Mouse (Mus musculus): ENCODE data around the gene Add2. TPM values are rescaled to one million over a fixed set of nuclear protein-coding genes. Genes with fewer than 3 reads are reported as not detected.

Add2 gene
- polyA plus RNA-seq, 1 experiment from 2014 or later, result 7.4 TPM

DNA sequence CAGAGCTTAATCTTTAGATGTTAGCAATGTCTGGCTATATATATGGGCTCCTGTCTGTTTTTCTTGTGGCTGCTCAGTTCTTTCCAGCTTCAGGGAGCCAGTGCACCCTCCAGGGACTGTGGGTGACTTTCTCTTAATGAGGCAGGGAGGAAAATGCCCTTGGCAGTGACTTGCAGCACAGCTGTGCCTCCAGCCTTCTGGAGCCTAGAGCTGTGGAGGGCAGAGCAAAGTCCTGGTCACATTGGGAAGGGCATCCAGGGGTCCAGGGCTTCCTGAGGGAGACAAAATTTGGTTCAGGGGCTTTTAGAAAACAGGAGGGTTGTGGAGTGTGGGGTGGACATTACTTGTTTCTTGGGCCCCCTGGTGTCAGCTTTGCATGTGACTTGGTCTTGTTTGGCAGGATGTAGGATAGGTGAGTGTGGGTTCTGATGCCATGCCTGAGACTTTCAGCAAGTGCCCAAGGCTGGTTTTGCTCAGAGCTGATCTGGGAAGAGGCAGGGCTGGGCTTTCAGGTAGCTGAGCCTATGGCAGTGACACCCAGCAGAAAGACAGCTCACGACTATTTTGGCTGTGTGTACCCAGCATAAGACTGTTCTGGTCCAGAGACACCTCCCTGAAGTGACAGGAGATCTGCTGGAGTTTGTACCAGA lies 50.0 kb downstream of the Add2 start:
- Histone ChIP-seq H3K9ac (ENCODE audit: low read length) (no peak overlapping the region), H3K4me3 (ENCODE audit: low read depth, low read length) (no peak overlapping the region), H3K27ac (ENCODE audit: low read depth) (no peak overlapping the region), H3K4me1 (replicated peaks; ENCODE audit: control insufficient read depth, insufficient read depth, low read length) (no peaks in the 10 kb centered on the region), H3K4me2 (ENCODE audit: low read length) (no peak overlapping the region), H3K36me3 (ENCODE audit: control insufficient read depth, insufficient read depth, low read length) (no peaks in the 10 kb centered on the region), H3K27me3 (replicated peaks; ENCODE audit: control insufficient read depth, insufficient read depth, low read length) (no peaks in the 10 kb centered on the region), H3K9me3 (ENCODE audit: control insufficient read depth, low read length) (no peaks in the 10 kb centered on the region)
- no peak for ATAC-seq (replicated peaks; ENCODE audit: low FRiP score, low TSS enrichment, low read depth)
- 83% methylated on average over 1 of the region's 1 CpGs for WGBS
- no peak for DNase-seq (ENCODE audit: low spot score)

DNA sequence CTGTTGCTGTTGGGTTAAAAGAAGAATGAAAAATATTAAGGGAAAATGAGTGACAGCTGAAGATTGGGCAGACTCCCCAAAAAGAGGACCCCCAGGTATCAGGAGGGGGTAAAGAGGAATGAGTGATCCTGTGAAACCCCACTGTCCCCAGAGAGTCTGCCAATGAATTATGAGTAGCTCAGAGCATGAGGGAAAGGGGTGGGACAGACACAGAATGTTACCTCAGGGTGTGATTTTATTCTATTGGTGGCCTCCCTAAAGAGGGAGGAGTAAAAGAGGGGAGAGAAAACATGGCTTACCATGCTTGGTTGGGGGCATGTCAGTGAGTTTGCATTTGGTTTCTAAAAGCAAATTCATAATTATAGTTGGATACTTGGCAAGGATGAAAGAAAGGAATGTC lies 50.8 kb downstream of the Add2 start:
- H3K4me3 ChIP-seq (ENCODE audit: low read depth, low read length), result no peak overlapping the region
- H3K27me3 ChIP-seq (replicated peaks; ENCODE audit: control insufficient read depth, insufficient read depth, low read length), result no peaks in the 10 kb centered on the region
- H3K27ac ChIP-seq (ENCODE audit: low read depth), result no peak overlapping the region
- H3K4me2 ChIP-seq (ENCODE audit: low read length), result no peak overlapping the region
- ATAC-seq (replicated peaks; ENCODE audit: low FRiP score, low TSS enrichment, low read depth) (no peak), DNase-seq (ENCODE audit: low spot score) (no peak)
- no peaks in the 10 kb centered on the region for H3K9me3 ChIP-seq (ENCODE audit: control insufficient read depth, low read length)
- H3K4me1 ChIP-seq (replicated peaks; ENCODE audit: control insufficient read depth, insufficient read depth, low read length), result no peaks in the 10 kb centered on the region
- H3K9ac ChIP-seq (ENCODE audit: low read length), result no peak overlapping the region
- no peaks in the 10 kb centered on the region for H3K36me3 ChIP-seq (ENCODE audit: control insufficient read depth, insufficient read depth, low read length)

DNA sequence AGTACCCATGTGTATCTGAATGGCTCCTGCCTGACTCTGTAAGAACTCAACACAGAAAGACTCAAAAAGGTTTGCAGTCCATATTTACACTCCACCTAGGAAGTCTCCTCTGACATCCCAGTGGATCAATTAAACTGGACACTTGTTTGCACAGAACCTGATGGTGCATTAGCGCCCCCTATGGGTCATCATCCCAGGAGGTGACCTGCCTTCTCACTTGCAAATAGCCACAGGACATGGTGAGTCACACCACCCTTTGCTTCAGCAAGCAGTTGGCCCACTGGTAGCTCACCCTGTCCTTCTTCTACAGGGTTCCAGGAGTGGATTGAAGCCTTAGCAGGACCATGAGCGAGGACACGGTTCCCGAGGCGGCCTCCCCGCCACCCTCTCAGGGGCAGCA lies 57.0 kb downstream of the Add2 start:
- H3K27me3 ChIP-seq (replicated peaks; ENCODE audit: control insufficient read depth, insufficient read depth, low read length), result no peaks in the 10 kb centered on the region

DNA sequence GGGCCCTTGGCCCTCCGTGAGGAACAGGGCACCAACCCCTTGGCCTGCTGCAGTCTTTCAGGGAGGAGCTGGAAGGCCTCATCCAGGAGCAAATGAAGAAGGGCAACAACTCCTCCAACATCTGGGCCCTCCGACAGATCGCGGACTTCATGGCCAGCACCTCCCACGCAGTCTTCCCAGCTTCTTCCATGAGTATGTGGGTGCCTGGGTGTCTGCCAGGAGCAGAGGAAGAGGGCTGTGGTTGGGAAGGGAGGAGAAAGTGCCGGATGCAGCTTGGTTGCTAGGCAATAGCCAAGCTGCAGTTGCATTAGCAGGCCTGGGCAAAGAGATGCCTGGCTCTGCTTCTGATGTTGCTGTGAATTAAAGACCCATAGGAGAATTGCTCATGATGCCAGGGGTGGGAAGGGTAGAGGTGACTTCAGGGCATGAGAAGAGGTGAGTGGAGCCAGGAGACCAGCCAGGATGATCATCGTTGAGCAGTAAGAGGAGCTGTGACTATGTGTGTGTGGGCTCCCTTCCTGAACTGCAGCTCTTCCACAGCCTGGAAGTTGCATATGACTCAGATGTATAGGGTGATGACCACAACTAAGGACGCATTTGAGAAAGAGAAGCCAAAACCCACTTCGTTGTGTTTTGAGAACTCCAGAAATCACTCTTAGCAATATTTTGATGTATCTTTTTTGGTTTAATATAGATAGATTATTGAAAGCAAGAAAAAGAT lies 58.5 kb downstream of the Add2 start:
- Histone ChIP-seq H3K27ac (ENCODE audit: low read depth) (no peak overlapping the region), H3K27me3 (replicated peaks; ENCODE audit: control insufficient read depth, insufficient read depth, low read length) (no peaks in the 10 kb centered on the region), H3K4me2 (ENCODE audit: low read length) (no peak overlapping the region), H3K4me1 (replicated peaks; ENCODE audit: control insufficient read depth, insufficient read depth, low read length) (no peaks in the 10 kb centered on the region), H3K9me3 (ENCODE audit: control insufficient read depth, low read length) (no peaks in the 10 kb centered on the region), H3K9ac (ENCODE audit: low read length) (no peak overlapping the region), H3K4me3 (ENCODE audit: low read depth, low read length) (no peak overlapping the region), H3K36me3 (ENCODE audit: control insufficient read depth, insufficient read depth, low read length) (no peaks in the 10 kb centered on the region)
- ATAC-seq (replicated peaks; ENCODE audit: low FRiP score, low TSS enrichment, low read depth) (no peak), DNase-seq (ENCODE audit: low spot score) (no peak)
- WGBS, result 62% methylated on average over 9 of the region's 9 CpGs

More for the DNA sequence above, 57.0 kb downstream of the Add2 start:
- WGBS, result 64% methylated on average over 6 of the region's 6 CpGs
- no peaks in the 10 kb centered on the region for H3K36me3 ChIP-seq (ENCODE audit: control insufficient read depth, insufficient read depth, low read length)
- DNase-seq (ENCODE audit: low spot score) (peak; percentile 78), ATAC-seq (replicated peaks; ENCODE audit: low FRiP score, low TSS enrichment, low read depth) (no peak)
- no peaks in the 10 kb centered on the region for H3K4me1 ChIP-seq (replicated peaks; ENCODE audit: control insufficient read depth, insufficient read depth, low read length)
- no peak overlapping the region for H3K9ac ChIP-seq (ENCODE audit: low read length)
- no peak overlapping the region for H3K4me2 ChIP-seq (ENCODE audit: low read length)
- H3K9me3 ChIP-seq (ENCODE audit: control insufficient read depth, low read length), result no peaks in the 10 kb centered on the region
- H3K4me3 ChIP-seq (ENCODE audit: low read depth, low read length), result no peak overlapping the region
- H3K27ac ChIP-seq (ENCODE audit: low read depth), result no peak overlapping the region

DNA sequence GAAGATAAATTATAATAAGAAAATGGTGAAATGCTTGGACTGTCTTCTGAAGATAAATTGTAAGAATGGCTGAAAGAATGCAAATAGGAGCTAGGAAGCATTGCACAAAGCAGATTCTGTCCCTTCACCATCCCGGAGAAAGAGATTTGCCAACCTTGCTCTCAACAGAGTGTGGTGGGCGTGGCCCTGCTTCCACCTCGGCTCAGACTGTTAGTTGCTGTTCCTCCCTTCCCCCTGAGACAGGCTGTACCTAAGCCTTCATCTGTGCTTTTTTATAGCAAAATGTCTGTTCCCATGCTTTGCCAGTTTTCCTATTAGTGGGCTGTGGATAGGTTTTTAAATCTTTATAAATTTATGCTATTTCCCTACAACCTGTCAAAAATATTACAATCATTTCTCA lies 59.3 kb downstream of the Add2 start:
- H3K27me3 ChIP-seq (replicated peaks; ENCODE audit: control insufficient read depth, insufficient read depth, low read length), result no peaks in the 10 kb centered on the region
- H3K9ac ChIP-seq (ENCODE audit: low read length), result no peak overlapping the region
- H3K4me1 ChIP-seq (replicated peaks; ENCODE audit: control insufficient read depth, insufficient read depth, low read length), result no peaks in the 10 kb centered on the region
- no peak overlapping the region for H3K4me2 ChIP-seq (ENCODE audit: low read length)
- H3K36me3 ChIP-seq (ENCODE audit: control insufficient read depth, insufficient read depth, low read length), result no peaks in the 10 kb centered on the region
- H3K4me3 ChIP-seq (ENCODE audit: low read depth, low read length), result no peak overlapping the region
- WGBS, result 36% methylated on average over 3 of the region's 3 CpGs
- H3K27ac ChIP-seq (ENCODE audit: low read depth), result no peak overlapping the region
- ATAC-seq (replicated peaks; ENCODE audit: low FRiP score, low TSS enrichment, low read depth) (no peak), DNase-seq (ENCODE audit: low spot score) (no peak)
- no peaks in the 10 kb centered on the region for H3K9me3 ChIP-seq (ENCODE audit: control insufficient read depth, low read length)

DNA sequence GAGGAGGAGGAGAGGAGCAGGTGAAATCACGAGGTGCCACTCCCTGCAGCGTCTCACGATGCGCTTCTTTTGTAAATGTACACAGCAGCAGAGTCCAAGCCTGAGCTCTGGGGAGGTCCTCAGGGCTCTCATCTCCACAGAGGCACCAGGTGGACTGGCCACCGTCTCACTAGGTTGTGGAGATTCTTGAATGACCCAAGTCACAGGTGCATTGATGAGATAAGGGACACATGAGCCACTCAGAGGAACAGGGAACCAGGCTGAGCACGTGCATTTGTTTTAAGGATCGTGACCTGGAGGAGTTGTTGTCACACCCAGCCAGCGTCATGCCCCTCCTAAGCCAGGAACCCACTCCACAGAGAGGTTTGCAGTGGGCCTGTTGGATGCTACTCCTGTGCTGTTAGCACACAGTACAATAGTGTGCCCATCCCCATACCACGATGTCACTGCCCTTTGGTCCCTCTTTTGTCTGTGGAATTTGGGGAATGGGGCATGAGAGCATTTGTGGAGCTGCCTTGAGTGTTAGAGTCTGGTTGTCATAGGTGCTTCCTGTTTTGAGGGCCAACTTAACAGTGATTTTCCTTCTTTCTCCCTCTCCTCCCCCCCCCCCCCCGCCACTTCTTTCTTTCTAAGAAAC lies 65.8 kb downstream of the Add2 start:
- Histone ChIP-seq H3K4me3 (ENCODE audit: low read depth, low read length) (no peak overlapping the region), H3K27ac (ENCODE audit: low read depth) (no peak overlapping the region), H3K4me1 (replicated peaks; ENCODE audit: control insufficient read depth, insufficient read depth, low read length) (no peaks in the 10 kb centered on the region), H3K9me3 (ENCODE audit: control insufficient read depth, low read length) (no peaks in the 10 kb centered on the region), H3K9ac (ENCODE audit: low read length) (no peak overlapping the region), H3K4me2 (ENCODE audit: low read length) (no peak overlapping the region), H3K27me3 (replicated peaks; ENCODE audit: control insufficient read depth, insufficient read depth, low read length) (no peaks in the 10 kb centered on the region), H3K36me3 (ENCODE audit: control insufficient read depth, insufficient read depth, low read length) (no peaks in the 10 kb centered on the region)
- no peak for DNase-seq (ENCODE audit: low spot score)
- 69% methylated on average over 10 of the region's 10 CpGs for WGBS
- no peak for ATAC-seq (replicated peaks; ENCODE audit: low FRiP score, low TSS enrichment, low read depth)

DNA sequence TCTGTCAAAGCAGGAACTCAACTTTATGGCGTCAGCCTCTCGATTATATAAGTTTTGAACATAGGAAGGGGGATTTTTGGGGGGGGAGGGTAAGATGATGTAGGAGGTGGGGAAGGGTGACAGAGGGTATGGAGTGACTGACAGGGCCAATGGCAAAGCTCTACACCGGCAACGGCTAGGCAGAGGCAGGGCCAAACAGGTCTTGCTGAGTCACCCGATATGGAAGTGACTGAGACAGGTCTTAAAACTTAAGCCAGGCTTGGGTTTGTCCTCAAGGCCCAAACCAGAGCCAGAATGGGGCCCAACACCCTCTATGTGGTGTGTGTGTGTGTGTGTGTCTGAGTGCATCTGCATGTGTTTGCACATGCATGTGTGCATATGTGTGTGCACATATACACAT lies 67.0 kb downstream of the Add2 start:
- H3K27me3 ChIP-seq (replicated peaks; ENCODE audit: control insufficient read depth, insufficient read depth, low read length), result no peaks in the 10 kb centered on the region
- DNase-seq (ENCODE audit: low spot score), result no peak
- WGBS, result 77% methylated on average over 5 of the region's 5 CpGs
- H3K4me3 ChIP-seq (ENCODE audit: low read depth, low read length), result no peak overlapping the region
- H3K4me1 ChIP-seq (replicated peaks; ENCODE audit: control insufficient read depth, insufficient read depth, low read length), result no peaks in the 10 kb centered on the region
- H3K27ac ChIP-seq (ENCODE audit: low read depth), result no peak overlapping the region
- no peak for ATAC-seq (replicated peaks; ENCODE audit: low FRiP score, low TSS enrichment, low read depth)
- H3K36me3 ChIP-seq (ENCODE audit: control insufficient read depth, insufficient read depth, low read length), result no peaks in the 10 kb centered on the region
- H3K4me2 ChIP-seq (ENCODE audit: low read length), result no peak overlapping the region
- H3K9me3 ChIP-seq (ENCODE audit: control insufficient read depth, low read length), result no peaks in the 10 kb centered on the region
- H3K9ac ChIP-seq (ENCODE audit: low read length), result no peak overlapping the region

DNA sequence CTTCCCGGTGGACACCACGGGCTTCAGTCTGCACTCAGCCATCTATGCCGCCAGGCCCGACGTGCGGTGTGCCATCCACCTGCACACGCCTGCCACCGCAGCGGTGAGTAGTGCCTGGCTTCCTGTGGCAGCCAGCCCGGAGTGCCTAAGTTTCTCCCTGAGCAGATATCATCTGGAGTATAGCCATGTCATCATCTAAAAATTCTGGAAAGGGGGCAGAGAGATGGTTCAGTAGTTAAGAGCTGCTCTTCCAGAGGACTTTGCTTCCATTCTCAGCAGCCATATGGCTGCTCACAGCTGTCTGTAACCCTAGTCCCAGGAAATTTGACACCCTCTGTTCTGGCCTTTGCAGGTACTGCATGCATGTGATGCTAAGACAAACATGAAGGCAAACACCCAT lies 68.3 kb downstream of the Add2 start:
- H3K9me3 ChIP-seq (ENCODE audit: control insufficient read depth, low read length), result no peaks in the 10 kb centered on the region
- H3K4me1 ChIP-seq (replicated peaks; ENCODE audit: control insufficient read depth, insufficient read depth, low read length), result no peaks in the 10 kb centered on the region
- H3K4me3 ChIP-seq (ENCODE audit: low read depth, low read length), result no peak overlapping the region
- H3K4me2 ChIP-seq (ENCODE audit: low read length), result no peak overlapping the region
- DNase-seq (ENCODE audit: low spot score) (no peak), ATAC-seq (replicated peaks; ENCODE audit: low FRiP score, low TSS enrichment, low read depth) (no peak)
- H3K27ac ChIP-seq (ENCODE audit: low read depth), result no peak overlapping the region
- no peaks in the 10 kb centered on the region for H3K27me3 ChIP-seq (replicated peaks; ENCODE audit: control insufficient read depth, insufficient read depth, low read length)
- WGBS, result 94% methylated on average over 10 of the region's 10 CpGs
- no peak overlapping the region for H3K9ac ChIP-seq (ENCODE audit: low read length)
- H3K36me3 ChIP-seq (ENCODE audit: control insufficient read depth, insufficient read depth, low read length), result no peaks in the 10 kb centered on the region

DNA sequence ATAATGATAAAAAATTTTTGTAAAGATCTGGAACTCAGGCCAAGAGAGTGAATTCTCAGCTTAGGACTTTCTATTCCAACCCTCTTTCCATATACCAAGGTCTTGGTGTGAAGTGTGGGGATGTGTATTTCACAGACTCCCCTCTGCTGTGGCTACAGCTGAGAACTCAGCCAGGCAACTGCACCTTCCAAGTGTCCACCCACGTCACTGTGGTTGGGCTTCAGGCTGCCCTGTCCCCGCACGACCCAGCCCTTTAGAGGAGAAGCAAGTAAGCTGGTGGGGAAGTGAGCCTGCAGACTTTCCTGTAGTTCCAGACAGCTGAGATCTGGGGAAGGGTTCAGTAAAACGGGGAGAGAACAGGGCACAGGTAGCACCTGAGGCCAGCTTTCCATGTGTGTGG lies 68.7 kb downstream of the Add2 start:
- H3K9me3 ChIP-seq (ENCODE audit: control insufficient read depth, low read length), result no peaks in the 10 kb centered on the region
- H3K4me2 ChIP-seq (ENCODE audit: low read length), result no peak overlapping the region
- H3K27me3 ChIP-seq (replicated peaks; ENCODE audit: control insufficient read depth, insufficient read depth, low read length), result no peaks in the 10 kb centered on the region
- 60% methylated on average over 4 of the region's 4 CpGs for WGBS
- no peak overlapping the region for H3K4me3 ChIP-seq (ENCODE audit: low read depth, low read length)
- no peaks in the 10 kb centered on the region for H3K36me3 ChIP-seq (ENCODE audit: control insufficient read depth, insufficient read depth, low read length)
- no peak overlapping the region for H3K9ac ChIP-seq (ENCODE audit: low read length)
- no peak for ATAC-seq (replicated peaks; ENCODE audit: low FRiP score, low TSS enrichment, low read depth)
- no peaks in the 10 kb centered on the region for H3K4me1 ChIP-seq (replicated peaks; ENCODE audit: control insufficient read depth, insufficient read depth, low read length)
- no peak for DNase-seq (ENCODE audit: low spot score)
- H3K27ac ChIP-seq (ENCODE audit: low read depth), result no peak overlapping the region
